Mouse (Mus musculus): ENCODE results near the gene Saa4. TPM values are rescaled to one million over a fixed set of nuclear protein-coding genes. Genes with fewer than 3 reads are reported as not detected.
"Not testable (repeated sequence)": the region's sequence is repeated elsewhere in the genome, so short reads cannot be mapped to it uniquely, and the experiment has no call there.

The Saa4 gene
- polyA plus RNA-seq, 1 experiment from 2014 or later, result 2.3 TPM

- Histone ChIP-seq H3K9ac (replicated peaks) (no peak overlapping the region), H3K4me1 (ENCODE audit: insufficient read depth) (peaks cover 8% of the 10 kb centered on the region), H3K36me3 (replicated peaks; ENCODE audit: insufficient read depth, low read length) (peaks cover 1% of the 10 kb centered on the region; the same call in 1 of the 2 replicates), H3K4me2 (ENCODE audit: low read depth, low read length) (no peak overlapping the region), H3K27ac (ENCODE audit: low read depth) (no peak overlapping the region), H3K9me3 (ENCODE audit: low read length) (no peaks in the 10 kb centered on the region), H3K27me3 (ENCODE audit: insufficient read depth, low read length) (no peaks in the 10 kb centered on the region), H3K4me3 (ENCODE audit: low read depth, low read length) (no peak overlapping the region)
- ATAC-seq (no peak), DNase-seq (no peak)
- 38% methylated on average over 6 of the region's 6 CpGs for WGBS (ENCODE audit: insufficient replicate concordance)
- TF ChIP-seq CTCF (IDR thresholded peaks at IDR 0.05; ENCODE audit: low read depth), result no peak
- no peak for TF ChIP-seq EP300 (IDR thresholded peaks at IDR 0.05; ENCODE audit: low read depth)
Observed at GRCm38 (mm10) chr7:46712250-46712649, 20.2 kb downstream of the Saa4 start.

GRCm38 (mm10) chr7:46710390-46710844 lies 22.0 kb downstream of the Saa4 start, which contains the start of gene Saal1:
TSS of gene Saal1 (minus strand) at chr7:46710680.
- Histone ChIP-seq H3K36me3 (replicated peaks; ENCODE audit: insufficient read depth, low read length) (peaks cover 11% of the 10 kb centered on the region), H3K4me2 (ENCODE audit: low read depth, low read length) (peak within 1 kb of the TSS; percentile 76), H3K27me3 (ENCODE audit: insufficient read depth, low read length) (no peaks in the 10 kb centered on the region), H3K27ac (ENCODE audit: low read depth) (peak within 1 kb of the TSS; percentile 69), H3K9me3 (ENCODE audit: low read length) (no peaks in the 10 kb centered on the region), H3K9ac (replicated peaks) (peak within 1 kb of the TSS; percentile 83), H3K4me3 (ENCODE audit: low read depth, low read length) (peak within 1 kb of the TSS; percentile 95), H3K4me1 (ENCODE audit: insufficient read depth) (peaks cover 8% of the 10 kb centered on the region)
- peak; percentile 97 for ATAC-seq
- DNase-seq, result peak; percentile 94
- TF ChIP-seq CTCF (IDR thresholded peaks at IDR 0.05; ENCODE audit: low read depth), result peak; percentile 98
- TF ChIP-seq EP300 (IDR thresholded peaks at IDR 0.05; ENCODE audit: low read depth), result no peak
- WGBS (ENCODE audit: insufficient replicate concordance), result under 1% methylated on average over 38 of the region's 38 CpGs

GRCm38 (mm10) chr7:46700521-46701025 lies 31.8 kb downstream of the Saa4 start:
- no peak for DNase-seq
- no peak overlapping the region for H3K9ac ChIP-seq (replicated peaks)
- ATAC-seq, result no peak
- H3K4me2 ChIP-seq (ENCODE audit: low read depth, low read length), result no peak overlapping the region
- no peak overlapping the region for H3K4me3 ChIP-seq (ENCODE audit: low read depth, low read length)
- no peak overlapping the region for H3K27ac ChIP-seq (ENCODE audit: low read depth)
- H3K36me3 ChIP-seq (replicated peaks; ENCODE audit: insufficient read depth, low read length), result peaks cover 69% of the 10 kb centered on the region
- no peaks in the 10 kb centered on the region for H3K9me3 ChIP-seq (ENCODE audit: low read length)
- no peaks in the 10 kb centered on the region for H3K27me3 ChIP-seq (ENCODE audit: insufficient read depth, low read length)
- H3K4me1 ChIP-seq (ENCODE audit: insufficient read depth), result no peaks in the 10 kb centered on the region
- no peak for TF ChIP-seq CTCF (IDR thresholded peaks at IDR 0.05; ENCODE audit: low read depth)
- 81% methylated on average over 6 of the region's 6 CpGs for WGBS (ENCODE audit: insufficient replicate concordance)

- WGBS (ENCODE audit: insufficient replicate concordance), result 40% methylated on average over 1 of the region's 1 CpGs
- ATAC-seq, result 0 out of 2 replicates have a peak, but pooled peaks have one; percentile 44
- no peak overlapping the region for H3K27ac ChIP-seq (ENCODE audit: low read depth)
- H3K9ac ChIP-seq (replicated peaks), result no peak overlapping the region
- TF ChIP-seq CTCF (IDR thresholded peaks at IDR 0.05; ENCODE audit: low read depth) (no peak), EP300 (IDR thresholded peaks at IDR 0.05; ENCODE audit: low read depth) (0 out of 2 replicates have a peak, but pooled peaks have one; percentile 19)
- H3K9me3 ChIP-seq (ENCODE audit: low read length), result no peaks in the 10 kb centered on the region
- no peak for DNase-seq
- no peak overlapping the region for H3K4me2 ChIP-seq (ENCODE audit: low read depth, low read length)
- H3K27me3 ChIP-seq (ENCODE audit: insufficient read depth, low read length), result no peaks in the 10 kb centered on the region
- no peak overlapping the region for H3K4me3 ChIP-seq (ENCODE audit: low read depth, low read length)
- H3K36me3 ChIP-seq (replicated peaks; ENCODE audit: insufficient read depth, low read length), result peaks cover 54% of the 10 kb centered on the region
- H3K4me1 ChIP-seq (ENCODE audit: insufficient read depth), result no peaks in the 10 kb centered on the region
Observed at GRCm38 (mm10) chr7:46696754-46697153, 35.6 kb downstream of the Saa4 start.

GRCm38 (mm10) chr7:46686827-46687226 lies 45.6 kb downstream of the Saa4 start:
- DNase-seq (no peak), ATAC-seq (no peak)
- Histone ChIP-seq H3K9me3 (ENCODE audit: low read length) (no peaks in the 10 kb centered on the region), H3K27ac (ENCODE audit: low read depth) (no peak overlapping the region), H3K36me3 (replicated peaks; ENCODE audit: insufficient read depth, low read length) (peaks cover 20% of the 10 kb centered on the region), H3K27me3 (ENCODE audit: insufficient read depth, low read length) (no peaks in the 10 kb centered on the region), H3K9ac (replicated peaks) (no peak overlapping the region), H3K4me1 (ENCODE audit: insufficient read depth) (no peaks in the 10 kb centered on the region), H3K4me2 (ENCODE audit: low read depth, low read length) (no peak overlapping the region), H3K4me3 (ENCODE audit: low read depth, low read length) (no peak overlapping the region)
- 64% methylated on average over 5 of the region's 5 CpGs for WGBS (ENCODE audit: insufficient replicate concordance)
- TF ChIP-seq EP300 (IDR thresholded peaks at IDR 0.05; ENCODE audit: low read depth) (no peak), CTCF (IDR thresholded peaks at IDR 0.05; ENCODE audit: low read depth) (no peak)

- H3K9ac ChIP-seq (replicated peaks), result no peak overlapping the region
- no peak overlapping the region for H3K4me3 ChIP-seq (ENCODE audit: low read depth, low read length)
- H3K4me1 ChIP-seq (ENCODE audit: insufficient read depth), result no peaks in the 10 kb centered on the region; the same call in 1 of the 2 replicates
- no peaks in the 10 kb centered on the region for H3K9me3 ChIP-seq (ENCODE audit: low read length)
- TF ChIP-seq EP300 (IDR thresholded peaks at IDR 0.05; ENCODE audit: low read depth) (no peak), CTCF (IDR thresholded peaks at IDR 0.05; ENCODE audit: low read depth) (no peak)
- ATAC-seq (no peak), DNase-seq (no peak)
- H3K36me3 ChIP-seq (replicated peaks; ENCODE audit: insufficient read depth, low read length), result no peaks in the 10 kb centered on the region
- no peak overlapping the region for H3K27ac ChIP-seq (ENCODE audit: low read depth)
- no peaks in the 10 kb centered on the region for H3K27me3 ChIP-seq (ENCODE audit: insufficient read depth, low read length)
- H3K4me2 ChIP-seq (ENCODE audit: low read depth, low read length), result no peak overlapping the region
Observed at GRCm38 (mm10) chr7:46680732-46681131, 51.7 kb downstream of the Saa4 start.

GRCm38 (mm10) chr7:46679044-46679443 lies 53.4 kb downstream of the Saa4 start:
- not testable (repeated sequence) for H3K27ac ChIP-seq (ENCODE audit: low read depth); H3K4me1 ChIP-seq (ENCODE audit: insufficient read depth); H3K9ac ChIP-seq (replicated peaks); H3K36me3 ChIP-seq (replicated peaks; ENCODE audit: insufficient read depth, low read length); H3K27me3 ChIP-seq (ENCODE audit: insufficient read depth, low read length); ATAC-seq; DNase-seq; H3K4me3 ChIP-seq (ENCODE audit: low read depth, low read length); H3K9me3 ChIP-seq (ENCODE audit: low read length); H3K4me2 ChIP-seq (ENCODE audit: low read depth, low read length)
- 73% methylated on average over 7 of the region's 7 CpGs for WGBS (ENCODE audit: insufficient replicate concordance)

All from liver, postnatal 0 days (tissue).